Mouse (Mus musculus): ENCODE measurements around the gene Gabrg2. TPM values are rescaled to one million over a fixed set of nuclear protein-coding genes. Genes with fewer than 3 reads are reported as not detected.

Gabrg2 gene
- total and polyA plus RNA-seq, 3 experiments, result not detected

DNA sequence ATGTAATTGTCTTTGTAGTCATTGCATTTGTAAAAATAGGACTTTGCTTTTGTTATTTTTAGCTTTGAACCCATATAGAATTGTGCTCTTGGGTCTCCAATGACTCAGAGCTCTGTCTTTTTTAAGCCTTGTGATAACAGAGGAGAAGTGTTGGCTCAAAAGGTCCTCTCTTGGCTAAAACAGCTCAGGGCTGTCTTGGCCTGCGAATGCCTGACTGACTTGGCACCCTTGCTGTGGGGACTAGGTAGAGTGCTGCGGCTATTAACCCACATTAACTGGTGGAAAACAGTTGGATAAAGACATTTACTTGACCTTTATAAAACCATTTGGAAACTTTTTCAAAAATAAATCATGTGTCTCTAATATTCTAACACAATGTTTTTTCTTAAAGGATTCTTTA is 97.0 kb downstream of the Gabrg2 start:
- no peak for DNase-seq (ENCODE audit: low read depth, low spot score)
- Histone ChIP-seq H3K4me3 (ENCODE audit: control insufficient read depth in 1 of 2, insufficient read depth in 1 of 2, low read depth in 2 of 2, low read length in 2 of 2) (no peak overlapping the region), H3K9me3 (replicated peaks; ENCODE audit: insufficient read depth, low read length) (no peaks in the 10 kb centered on the region), H3K9ac (ENCODE audit: control insufficient read depth, low read depth, low read length, poor library complexity, severe bottlenecking) (no peak overlapping the region), H3K27me3 (ENCODE audit: control insufficient read depth in 1 of 2, insufficient read depth in 2 of 2, low read length in 2 of 2) (no peaks in the 10 kb centered on the region), H3K36me3 (ENCODE audit: control insufficient read depth in 1 of 2, insufficient read depth in 2 of 2, low read length in 2 of 2) (no peaks in the 10 kb centered on the region), H3K4me1 (ENCODE audit: control insufficient read depth in 1 of 2, insufficient read depth in 2 of 2, low read length in 2 of 2) (no peaks in the 10 kb centered on the region), H3K27ac (ENCODE audit: control insufficient read depth, low read depth, low read length) (no peak overlapping the region), H3K79me2 (ENCODE audit: control insufficient read depth, insufficient read depth, low read length, poor library complexity) (no peaks in the 10 kb centered on the region)
- no peak for TF ChIP-seq CHD2 (IDR thresholded peaks at IDR 0.05; ENCODE audit: low read length)
- no peak for TF ChIP-seq TBP (IDR thresholded peaks at IDR 0.05; ENCODE audit: low read depth, low read length)
- TF ChIP-seq NRF1 (IDR thresholded peaks at IDR 0.05; ENCODE audit: insufficient read depth, low read depth, low read length, poor library complexity, severe bottlenecking), result no peak

Other genes starting within 250 kb of the Gabrg2 start
- not detected in 2 replicates for gene Gabra1, start 182.1 kb upstream of the Gabrg2 start, total RNA-seq (2012; rRNA removed)
- gene Gabra1, start 182.1 kb upstream of the Gabrg2 start, polyA plus RNA-seq (2012; ENCODE audit: insufficient read depth in 1 of 2, insufficient read length in 2 of 2, low read depth in 1 of 2, low replicate concordance in 2 of 2, missing spikeins in 1 of 2), result not detected

All from MEL (cell line).